Mouse (Mus musculus) effector memory CD4-positive, alpha-beta T cell, adult 7 months (primary cell): ENCODE measurements around the gene Vps37d. TPM values are rescaled to one million over a fixed set of nuclear protein-coding genes. Genes with fewer than 3 reads are reported as not detected.

Experiments used
- polyA plus RNA-seq: library from polyadenylated mRNA; unstranded; fragments of 100-300 nt; shearing (Covaris generic); gene quantifications from one replicate; pipeline ENCODE4 v1.2.1, GENCODE M21; 2017

The Vps37d gene
- not detected for polyA plus RNA-seq

DNA sequence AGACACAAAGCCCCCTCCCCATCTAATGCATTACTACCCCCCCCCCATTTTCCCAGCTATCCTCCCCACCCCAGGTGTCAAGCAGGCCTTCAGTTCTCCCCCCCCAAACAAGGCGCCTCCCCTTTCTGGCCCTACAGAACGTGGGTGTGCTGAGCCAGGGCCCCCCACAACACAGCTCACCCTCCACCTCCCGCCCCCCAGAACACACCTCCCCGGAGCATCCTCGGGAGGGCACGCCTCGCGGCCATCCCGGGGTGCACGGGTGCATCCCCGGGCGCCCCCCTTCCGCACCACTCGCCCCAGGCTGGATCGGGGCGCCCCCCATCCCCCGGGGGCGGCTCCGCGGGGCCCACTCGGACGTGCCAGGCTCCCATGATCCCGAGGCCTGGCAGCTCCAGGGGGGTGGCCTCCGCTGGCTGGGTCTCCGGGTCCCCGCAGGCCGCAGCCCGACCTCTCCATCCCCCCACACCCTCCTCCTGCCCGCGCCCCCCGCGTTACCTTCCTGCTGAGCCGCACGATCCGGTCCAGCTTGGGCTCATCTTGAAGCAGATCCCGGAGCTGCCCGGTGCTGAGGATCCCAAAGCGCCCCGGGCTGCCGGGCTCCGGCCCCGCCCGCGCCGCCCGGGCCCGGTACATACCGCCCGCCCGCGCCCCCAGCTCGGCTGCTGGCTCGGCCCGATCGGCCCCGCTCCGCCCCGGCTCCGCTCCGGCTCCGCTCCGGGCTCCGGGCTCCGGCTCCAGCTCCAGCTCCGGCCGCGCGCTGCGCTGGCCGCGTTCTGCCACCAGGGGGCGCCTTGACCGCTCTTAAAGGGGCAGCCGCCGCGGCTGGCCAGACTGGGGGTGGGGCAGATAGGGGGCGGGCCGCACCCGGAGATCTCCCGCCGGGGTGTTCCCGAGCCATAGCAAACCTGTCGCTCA, at the start of gene Vps37d:
TSS of gene Vps37d (minus strand) at position 703 of the 918 bp plus-strand sequence.

DNA sequence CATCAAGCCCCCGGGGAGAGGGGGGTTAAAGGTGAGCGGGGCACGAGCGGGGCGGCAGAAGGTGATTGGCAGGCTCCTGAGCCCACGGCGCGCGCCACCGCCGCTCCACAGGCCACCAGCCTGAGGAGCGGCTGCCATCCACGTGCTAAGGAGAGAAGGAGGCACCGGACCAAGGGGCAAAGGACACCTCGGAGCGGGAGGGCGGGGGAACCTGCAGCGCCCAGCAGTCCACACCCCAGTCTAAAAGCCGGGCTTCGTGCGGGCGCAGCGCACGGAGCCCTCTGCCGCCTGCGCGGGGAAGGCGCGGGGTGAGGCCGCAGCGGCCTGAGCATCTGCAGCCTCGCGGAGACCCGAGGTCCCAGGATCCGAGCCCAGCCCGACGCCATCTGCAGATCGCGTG, 11.6 kb upstream of the Vps37d start, which contains the start of gene Mlxipl:
TSS of gene Mlxipl (plus strand) at position 238 of the 400 bp plus-strand sequence.

DNA sequence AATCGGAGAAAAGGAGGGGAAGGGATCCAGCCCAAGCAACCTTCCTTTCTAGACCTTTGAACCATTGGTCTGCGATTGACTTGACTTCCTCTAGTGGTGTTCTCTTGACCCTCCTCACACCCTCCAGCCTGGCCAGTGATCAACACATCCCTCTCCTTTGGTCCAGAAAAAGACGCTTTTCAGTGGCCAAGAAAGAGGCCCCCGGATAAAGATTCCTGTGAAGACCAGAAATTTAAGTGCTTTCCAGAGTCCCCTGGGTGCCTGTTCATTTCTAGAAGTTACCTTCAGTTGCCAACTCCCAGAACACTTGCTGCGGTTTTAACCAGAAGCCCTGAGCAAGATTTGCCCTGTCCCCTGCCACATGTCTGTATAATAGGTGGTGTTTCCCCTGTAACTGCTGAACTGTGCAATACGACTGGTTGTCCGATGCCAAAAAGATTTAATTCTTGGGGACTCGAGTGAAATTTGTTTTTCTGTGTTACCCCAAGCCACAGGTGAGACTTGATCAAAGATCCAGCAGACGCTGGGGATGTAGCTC, 13.1 kb downstream of the Vps37d start, which contains the start of gene Bud23:
TSS of gene Bud23 (minus strand) at position 51 of the 538 bp plus-strand sequence.

DNA sequence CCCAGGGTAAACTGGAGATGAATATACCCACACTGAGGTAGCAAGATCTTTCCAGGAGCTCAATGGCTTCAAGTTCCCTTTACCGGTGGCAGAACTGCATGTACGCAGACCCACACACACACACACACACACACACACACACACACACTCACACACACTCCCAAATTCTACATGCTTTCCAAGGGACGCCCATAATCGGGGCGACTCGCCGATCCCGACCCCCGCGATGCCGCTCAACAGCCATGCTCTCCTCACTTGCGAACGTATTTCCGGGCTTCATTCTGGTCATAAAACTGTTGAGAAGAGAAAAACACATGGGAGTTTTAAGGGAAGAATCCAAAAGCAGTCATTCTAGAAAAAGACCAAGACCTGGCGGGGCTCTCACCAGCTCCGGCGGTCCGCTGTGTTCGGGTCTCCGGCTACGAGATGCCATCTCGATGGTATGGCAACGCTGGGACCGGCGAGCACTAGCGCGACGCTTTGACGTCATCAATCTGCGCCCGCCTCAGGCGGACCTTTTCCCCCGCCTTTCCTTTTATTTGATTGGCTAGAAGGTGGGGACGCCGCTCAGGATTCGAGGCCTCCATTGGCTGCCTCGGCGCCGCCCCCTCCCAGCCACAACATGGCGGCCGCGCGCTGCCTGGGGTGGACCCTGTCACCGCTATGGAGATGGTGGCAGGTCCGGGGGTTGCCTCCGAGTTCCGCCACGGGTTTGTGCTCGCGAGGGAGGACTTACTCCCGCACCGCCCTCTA, 14.3 kb downstream of the Vps37d start, which contains the start of gene Dnajc30:
TSS of gene Dnajc30 (plus strand) at position 574 of the 753 bp plus-strand sequence.

DNA sequence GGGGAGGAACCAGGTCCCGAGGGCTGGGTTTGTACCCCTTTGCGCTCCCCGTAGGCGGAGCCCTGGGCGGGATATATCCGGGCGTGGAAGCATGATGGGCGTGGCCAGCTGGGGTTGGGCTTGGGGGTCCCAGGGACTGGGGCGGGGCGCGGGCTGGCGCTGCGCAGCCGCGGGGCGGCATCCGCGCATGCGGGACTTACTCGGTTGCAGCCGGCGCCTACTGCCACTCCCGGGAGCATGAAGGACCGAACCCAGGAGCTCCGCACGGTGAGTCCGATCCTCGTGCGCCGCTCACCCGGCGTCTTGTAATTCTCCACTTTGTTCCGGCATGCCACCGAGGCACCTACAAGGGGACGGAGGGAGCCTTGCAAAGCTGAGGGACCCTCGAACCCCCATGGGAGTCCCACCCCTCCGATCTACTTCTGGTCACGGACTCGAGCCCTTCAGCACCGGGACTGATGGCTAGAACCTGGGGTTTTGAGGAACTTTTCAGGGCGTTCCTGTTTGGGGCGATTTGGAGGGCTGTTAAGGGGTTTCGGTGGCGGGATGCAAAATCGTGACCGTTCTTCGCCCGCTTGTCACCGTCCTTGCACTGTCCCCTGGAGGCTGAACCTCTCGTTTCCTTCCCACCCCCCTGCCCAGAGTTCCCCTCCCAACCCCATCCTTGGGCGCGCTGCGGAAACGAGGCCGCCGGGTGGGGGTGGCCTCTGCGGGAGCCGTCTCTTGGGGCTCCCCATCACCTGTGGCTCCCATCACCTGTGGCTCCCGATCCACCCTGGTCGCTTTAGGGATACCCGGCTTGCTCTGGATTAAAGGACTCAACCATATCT, 54.5 kb downstream of the Vps37d start, which contains the start of gene Stx1a:
TSS of gene Stx1a (plus strand) at position 139 of the 830 bp plus-strand sequence.

Other genes starting within 250 kb of the Vps37d start
- gene Tmem270, start 171.5 kb downstream of the Vps37d start, polyA plus RNA-seq, result not detected
- gene Cldn13, start 162.7 kb downstream of the Vps37d start, polyA plus RNA-seq, result not detected
- 5.6 TPM for gene Mettl27, start 145.9 kb downstream of the Vps37d start, polyA plus RNA-seq
- gene Cldn4, start 131.3 kb downstream of the Vps37d start, polyA plus RNA-seq, result not detected
- gene Cldn3, start 92.1 kb downstream of the Vps37d start, polyA plus RNA-seq, result not detected
- 74.8 TPM for gene Abhd11, start 69.1 kb downstream of the Vps37d start, polyA plus RNA-seq
- 7.1 TPM for gene Stx1a, start 54.8 kb downstream of the Vps37d start, polyA plus RNA-seq
- 9.6 TPM for gene Dnajc30, start 14.1 kb downstream of the Vps37d start, polyA plus RNA-seq
- 78.7 TPM for gene Bud23, start 13.3 kb downstream of the Vps37d start, polyA plus RNA-seq
- gene Mlxipl, start 11.6 kb upstream of the Vps37d start, polyA plus RNA-seq, result not detected
- 26.8 TPM for gene Tbl2, start 71.4 kb upstream of the Vps37d start, polyA plus RNA-seq
- gene Bcl7b, start 90.0 kb upstream of the Vps37d start, polyA plus RNA-seq, result 125 TPM
- gene Baz1b, start 109.0 kb upstream of the Vps37d start, polyA plus RNA-seq, result 41.6 TPM
- not detected for gene Fzd9, start 173.0 kb upstream of the Vps37d start, polyA plus RNA-seq